Mouse (Mus musculus) MEL (cell line): ENCODE measurements around the gene Rab3gap2.
A peak's percentile ranks its signal among the peaks of the same experiment; 100 is the strongest.
"Not testable (repeated sequence)": the region's sequence is repeated elsewhere in the genome, so short reads cannot be mapped to it uniquely, and the experiment has no call there.

Experiments used
- CHD1 ChIP-seq: IDR thresholded peaks from 2 replicates; pipeline ENCODE4 v1.6.1; 2012; ENCODE audit warnings: low read depth, mild to moderate bottlenecking, inconsistent platforms, low read length, improper control_type of control experiment
- CTCF ChIP-seq, 3 experiments: IDR thresholded peaks in 2 of 3; conservative IDR thresholded peaks in 1 of 3; 2 replicates each; pipeline ENCODE4 v1.5.1; 2011 to 2012; ENCODE audit warnings: low read length in 3 of 3, low read depth in 2 of 3, mild to moderate bottlenecking in 2 of 3, improper control_type of control experiment in 1 of 3, inconsistent platforms in 1 of 3, mixed read lengths in 1 of 3, moderate library complexity in 1 of 3; ENCODE audit not compliant: control insufficient read depth in 1 of 3, insufficient read depth in 1 of 3, poor library complexity in 1 of 3, severe bottlenecking in 1 of 3
- ELF1 ChIP-seq: IDR thresholded peaks from 2 replicates; pipeline ENCODE4 v1.6.1; 2014; ENCODE audit warnings: low read depth, mild to moderate bottlenecking, inconsistent platforms, low read length, improper control_type of control experiment, moderate library complexity
- EP300 ChIP-seq, 2 experiments: IDR thresholded peaks; 2 replicates each; pipeline ENCODE4 v1.6.1; 2011; ENCODE audit warnings: improper control_type of control experiment in 2 of 2, low read length in 2 of 2, low read depth in 1 of 2, mild to moderate bottlenecking in 1 of 2
- ETS1 ChIP-seq: IDR thresholded peaks from 2 replicates; pipeline ENCODE4 v1.6.1; 2012; ENCODE audit warnings: low read depth, mild to moderate bottlenecking, inconsistent platforms, low read length, improper control_type of control experiment, moderate library complexity
- MAX ChIP-seq: IDR thresholded peaks from 2 replicates; pipeline ENCODE4 v1.6.1; 2011; ENCODE audit warnings: low read length, improper control_type of control experiment
- MYC ChIP-seq: IDR thresholded peaks from 2 replicates; pipeline ENCODE4 v1.6.1; 2011; ENCODE audit warnings: low read depth, mild to moderate bottlenecking, low read length, improper control_type of control experiment, moderate library complexity
- POLR2A ChIP-seq, 2 experiments: IDR thresholded peaks; 2 replicates each; pipeline ENCODE4 v1.6.1; 2011 to 2012; ENCODE audit warnings: low read length in 2 of 2, mild to moderate bottlenecking in 2 of 2, control low read depth in 1 of 2, improper control_type of control experiment in 1 of 2, low read depth in 1 of 2, moderate library complexity in 1 of 2; ENCODE audit not compliant: control insufficient read depth in 1 of 2, insufficient read depth in 1 of 2, poor library complexity in 1 of 2
- POLR2AphosphoS5 ChIP-seq: IDR thresholded peaks from 2 replicates; pipeline ENCODE4 v1.6.1; 2012; ENCODE audit warnings: low read depth, borderline replicate concordance, mild to moderate bottlenecking, inconsistent platforms, low read length, moderate library complexity, mixed read lengths
- SMC3 ChIP-seq: IDR thresholded peaks from 2 replicates; pipeline ENCODE4 v1.6.1; 2011; ENCODE audit warnings: low read depth, low read length, improper control_type of control experiment
- TBP ChIP-seq: IDR thresholded peaks from 2 replicates; pipeline ENCODE4 v1.8.0; 2011; ENCODE audit warnings: low read depth, low read length, improper control_type of control experiment
- TCF12 ChIP-seq: IDR thresholded peaks from 2 replicates; pipeline ENCODE4 v1.6.1; 2014; ENCODE audit warnings: low read depth, mild to moderate bottlenecking, inconsistent platforms, low read length, improper control_type of control experiment, moderate library complexity
- ZC3H11A ChIP-seq: IDR thresholded peaks from 2 replicates; pipeline ENCODE4 v1.6.1; 2012; ENCODE audit warnings: low read depth, mild to moderate bottlenecking, inconsistent platforms, low read length, improper control_type of control experiment

- not testable (repeated sequence) for TF ChIP-seq POLR2A (IDR thresholded peaks at IDR 0.05; ENCODE audit: control insufficient read depth in 1 of 2, insufficient read depth in 1 of 2, low read depth in 1 of 2, low read length in 2 of 2, poor library complexity in 1 of 2); SMC3; EP300 (IDR thresholded peaks at IDR 0.05; ENCODE audit: low read depth in 1 of 2, low read length in 2 of 2); MAX; CHD1; CTCF (IDR thresholded peaks at IDR 0.05 in 2 of 3, conservative IDR thresholded peaks at IDR 0.05 in 1 of 3; ENCODE audit: control insufficient read depth in 1 of 3, insufficient read depth in 1 of 3, low read depth in 2 of 3, low read length in 3 of 3, poor library complexity in 1 of 3, severe bottlenecking in 1 of 3); POLR2AphosphoS5; ZC3H11A; TCF12; ETS1; ELF1
- TF ChIP-seq MYC = peak; percentile 73; the same call in 1 of the 2 replicates
- peak; percentile 74 for TF ChIP-seq TBP
Measured at GRCm38 (mm10) chr1:185327754-185328345, 123.9 kb downstream of the Rab3gap2 start.
